Mouse (Mus musculus) intestine, embryonic 14.5 days (tissue): ENCODE results near the gene Nav3. TPM values are rescaled to one million over a fixed set of nuclear protein-coding genes. Genes with fewer than 3 reads are reported as not detected.
"Not testable (repeated sequence)": the region's sequence is repeated elsewhere in the genome, so short reads cannot be mapped to it uniquely, and the experiment has no call there.

Experiments used
- ATAC-seq: fragments of 200-750 bp; cut with Nextera tagmentation; replicated peaks from 2 replicates; pipeline ENCODE4 v1.8.0; 2017; ENCODE audit warnings: low read depth, moderate number of reproducible peaks, moderate TSS enrichment, moderate library complexity; ENCODE audit not compliant: low FRiP score, low TSS enrichment
- DNase-seq: peaks from one replicate; pipeline ENCODE4 v3.0.0-alpha.2; 2018; ENCODE audit warnings: low spot score
- H3K27ac ChIP-seq: fragments of 300-500 bp; sonication (generic); 2 replicates; pipeline ENCODE4 v1.5.1; 2014; ENCODE audit warnings: low read depth, mild to moderate bottlenecking, control low read depth
- H3K27me3 ChIP-seq: fragments of 300-500 bp; sonication (generic); replicated peaks from 2 replicates; pipeline ENCODE4 v1.6.1; 2014; ENCODE audit warnings: low read length, control low read depth; ENCODE audit not compliant: control insufficient read depth, insufficient read depth
- H3K36me3 ChIP-seq: fragments of 300-500 bp; sonication (generic); 2 replicates; pipeline ENCODE4 v1.6.1; 2014; ENCODE audit warnings: low read length, control low read depth; ENCODE audit not compliant: control insufficient read depth, insufficient read depth
- H3K4me1 ChIP-seq: fragments of 300-500 bp; sonication (generic); replicated peaks from 2 replicates; pipeline ENCODE4 v1.6.1; 2014; ENCODE audit warnings: low read length, control low read depth, mixed read lengths; ENCODE audit not compliant: control insufficient read depth, insufficient read depth
- H3K4me2 ChIP-seq: fragments of 300-500 bp; sonication (generic); 2 replicates; pipeline ENCODE4 v1.6.1; 2014; ENCODE audit warnings: low read length
- H3K4me3 ChIP-seq: fragments of 300-500 bp; sonication (generic); 2 replicates; pipeline ENCODE4 v1.5.1; 2014; ENCODE audit warnings: low read depth, low read length, control low read depth, mixed read lengths
- H3K9ac ChIP-seq: fragments of 300-500 bp; sonication (generic); 2 replicates; pipeline ENCODE4 v1.6.1; 2014; ENCODE audit warnings: mild to moderate bottlenecking, low read length
- H3K9me3 ChIP-seq: fragments of 300-500 bp; sonication (generic); 2 replicates; pipeline ENCODE4 v1.6.1; 2016; ENCODE audit warnings: low read length, control low read depth; ENCODE audit not compliant: control insufficient read depth
- WGBS: fragments of 180-500 bp; shearing (Covaris S2); extraction: QIAGEN DNeasy Blood & Tissue Kit; methylation state at CpG from one replicate; pipeline ENCODE4 v1.1.7; 2014; 5-methylcytosine and 5-hydroxymethylcytosine counted together
- polyA plus RNA-seq: library from polyadenylated mRNA; unstranded; fragments of >200 nt; fragmentation: Nextera tagmentation; extraction: Ambion mirVana; gene quantifications from 2 replicates; pipeline ENCODE4 v1.2.1, GENCODE M21; 2014

Gene Nav3
- polyA plus RNA-seq, 1 experiment from 2014 or later, result 2.5 TPM

- ATAC-seq (no peak), DNase-seq (no peak)
- Histone ChIP-seq H3K4me2 (no peak overlapping the region), H3K9ac (no peak overlapping the region), H3K27ac (no peak overlapping the region), H3K4me3 (no peak overlapping the region), H3K4me1 (no peaks in the 10 kb centered on the region), H3K9me3 (no peaks in the 10 kb centered on the region), H3K36me3 (no peaks in the 10 kb centered on the region), H3K27me3 (no peaks in the 10 kb centered on the region)
- WGBS, result 85% methylated on average over 7 of the region's 7 CpGs
Measured at GRCm38 (mm10) chr10:110034582-110035099, 421.4 kb downstream of the Nav3 start.

DNA sequence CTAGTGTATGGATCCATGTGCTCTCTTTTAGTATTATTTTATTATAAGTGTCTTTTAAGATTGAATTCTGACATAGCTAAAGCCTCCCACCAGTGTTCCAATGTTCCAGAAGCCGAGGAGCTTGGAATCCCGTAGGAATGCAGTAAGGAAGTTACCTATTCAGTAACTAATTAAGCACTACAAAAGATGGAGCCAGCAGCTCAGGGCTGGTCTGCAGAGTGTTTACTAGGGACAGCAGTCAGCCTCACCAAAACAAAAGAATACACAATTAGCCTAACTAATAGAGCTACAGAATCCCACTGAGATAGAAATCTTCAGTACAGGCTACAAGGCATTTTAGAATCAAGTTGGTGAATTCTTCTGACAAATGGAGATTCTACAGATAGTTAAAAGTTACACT is 431.1 kb downstream of the Nav3 start:
- WGBS, result 77% methylated on average over 2 of the region's 2 CpGs
- not testable (repeated sequence) for DNase-seq

DNA sequence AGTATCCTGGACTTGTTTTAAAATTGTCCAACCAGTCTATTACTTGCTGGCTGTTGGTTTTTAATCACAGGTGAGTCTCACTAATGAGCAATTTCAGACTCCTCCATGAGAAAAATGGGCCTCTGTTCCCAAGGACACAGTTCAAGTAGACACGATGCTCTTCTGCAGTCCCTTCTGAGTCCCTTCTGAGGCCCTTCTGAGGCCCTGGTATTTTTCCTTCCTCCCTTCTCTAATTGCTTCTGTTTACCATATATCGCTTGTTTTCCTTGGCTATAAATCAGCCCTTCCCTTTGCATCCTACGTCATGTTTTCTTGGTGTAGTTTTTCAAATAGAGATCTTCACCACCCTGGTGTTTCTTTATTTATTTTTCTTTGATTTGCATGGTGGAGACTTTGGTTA is 433.9 kb downstream of the Nav3 start:
- Histone ChIP-seq H3K4me3 (no peak overlapping the region), H3K4me1 (no peaks in the 10 kb centered on the region), H3K36me3 (no peaks in the 10 kb centered on the region), H3K9ac (no peak overlapping the region), H3K27me3 (no peaks in the 10 kb centered on the region), H3K9me3 (no peaks in the 10 kb centered on the region), H3K4me2 (no peak overlapping the region), H3K27ac (no peak overlapping the region)
- DNase-seq, result no peak
- 68% methylated on average over 3 of the region's 3 CpGs for WGBS
- ATAC-seq, result no peak

More for the DNA sequence above, 431.1 kb downstream of the Nav3 start:
- H3K9ac ChIP-seq, ATAC-seq, H3K4me3 ChIP-seq, H3K27me3 ChIP-seq, H3K9me3 ChIP-seq, H3K36me3 ChIP-seq, H3K4me2 ChIP-seq, H3K4me1 ChIP-seq, H3K27ac ChIP-seq: not testable (repeated sequence)

DNA sequence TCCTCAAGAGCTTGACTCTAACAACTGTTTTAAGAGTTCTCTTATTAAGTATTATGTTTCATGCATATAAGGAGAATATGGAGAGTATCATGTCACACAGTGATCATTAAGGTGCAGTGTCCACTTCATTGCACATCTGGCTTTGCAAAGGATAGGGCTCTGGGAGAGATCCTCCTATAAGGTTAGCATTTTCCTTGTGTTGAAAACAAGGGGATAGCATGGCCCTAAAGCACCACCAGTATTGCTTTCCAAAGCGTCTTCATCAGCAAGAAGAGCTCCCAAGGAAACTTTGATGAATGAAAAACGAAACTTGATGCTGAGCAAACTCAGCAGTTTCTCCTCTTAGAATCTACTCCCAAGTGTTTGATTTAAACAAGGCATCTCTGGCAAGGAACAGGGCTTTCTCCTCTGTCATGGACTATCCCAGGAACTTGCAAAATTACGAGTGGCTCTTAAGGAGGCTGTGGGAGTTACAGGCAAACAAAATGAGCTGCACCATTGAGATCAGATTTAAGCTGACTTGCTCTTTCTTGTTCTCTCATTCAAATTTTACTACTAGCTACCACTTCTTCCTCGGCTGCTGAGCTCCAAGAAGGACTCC is 436.6 kb downstream of the Nav3 start:
- Histone ChIP-seq H3K4me3 (no peak overlapping the region), H3K4me2 (no peak overlapping the region), H3K9ac (no peak overlapping the region), H3K4me1 (no peaks in the 10 kb centered on the region), H3K27me3 (no peaks in the 10 kb centered on the region), H3K27ac (no peak overlapping the region), H3K9me3 (no peaks in the 10 kb centered on the region), H3K36me3 (no peaks in the 10 kb centered on the region)
- ATAC-seq (no peak), DNase-seq (no peak)
- 57% methylated on average over 4 of the region's 4 CpGs for WGBS

- not testable (repeated sequence) for H3K36me3 ChIP-seq, H3K27ac ChIP-seq, DNase-seq, H3K4me2 ChIP-seq, H3K4me3 ChIP-seq, H3K27me3 ChIP-seq, H3K9ac ChIP-seq, H3K9me3 ChIP-seq, ATAC-seq, H3K4me1 ChIP-seq
- WGBS, result 77% methylated on average over 5 of the region's 5 CpGs
Measured at GRCm38 (mm10) chr10:110001328-110001727, 454.7 kb downstream of the Nav3 start.

DNA sequence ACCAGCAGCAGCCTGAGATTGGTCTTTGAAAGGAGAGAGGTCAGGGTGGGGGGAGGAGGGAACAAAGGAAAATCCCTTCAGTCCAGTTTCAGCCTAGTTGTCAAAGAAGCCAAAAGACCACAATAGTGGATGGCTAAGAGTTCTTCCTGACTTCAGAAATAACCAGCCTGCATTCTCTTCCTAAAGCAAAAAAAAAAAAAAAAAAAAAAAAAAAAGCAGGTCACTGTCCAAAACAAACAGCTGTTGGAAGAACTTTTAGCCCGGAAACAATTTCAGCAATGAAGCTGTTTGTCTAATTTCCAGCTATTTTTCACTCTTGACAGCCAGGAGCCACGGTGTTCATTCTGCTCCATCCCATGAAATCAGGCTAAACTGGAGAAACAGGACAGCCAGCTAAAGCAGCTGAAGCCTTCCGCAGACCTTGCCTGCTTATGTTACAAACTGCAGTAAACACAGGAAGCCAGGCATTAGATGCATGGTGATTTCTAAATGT is 455.2 kb downstream of the Nav3 start:
- no peaks in the 10 kb centered on the region for H3K9me3 ChIP-seq
- no peak overlapping the region for H3K4me3 ChIP-seq
- 0 out of 2 replicates have a peak, but pooled peaks cover 4% of the 10 kb centered on the region for H3K4me1 ChIP-seq
- no peak for DNase-seq
- 11% methylated on average over 3 of the region's 3 CpGs for WGBS
- no peak overlapping the region for H3K9ac ChIP-seq
- 0 out of 2 replicates have a peak overlapping the region, but pooled peaks have one; percentile 23 for H3K27ac ChIP-seq
- H3K4me2 ChIP-seq, result no peak overlapping the region
- no peaks in the 10 kb centered on the region for H3K36me3 ChIP-seq
- H3K27me3 ChIP-seq, result no peaks in the 10 kb centered on the region
- no peak for ATAC-seq

DNA sequence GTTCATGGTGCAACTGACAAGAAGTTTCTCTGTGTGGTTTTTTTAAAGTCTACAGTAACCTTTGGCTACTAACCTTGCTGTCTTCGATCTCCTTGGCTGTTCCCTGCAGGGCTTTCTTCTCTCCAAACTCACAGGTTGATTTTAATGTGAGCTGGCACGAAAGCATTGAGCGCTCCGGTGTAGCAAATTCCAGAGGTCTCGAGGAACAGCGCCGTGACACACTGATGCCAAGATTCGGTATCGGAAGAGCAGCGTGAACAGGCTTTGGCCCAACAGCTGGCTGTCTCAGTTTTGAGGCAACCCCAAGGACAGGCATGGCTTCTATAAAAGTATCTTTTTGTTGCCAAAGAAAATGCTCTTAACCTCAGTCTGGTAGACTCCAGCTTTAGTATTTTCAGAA is 456.1 kb downstream of the Nav3 start:
- H3K4me1 ChIP-seq, result 0 out of 2 replicates have a peak, but pooled peaks cover 4% of the 10 kb centered on the region
- no peak for DNase-seq
- no peak overlapping the region for H3K9ac ChIP-seq
- peak overlapping the region; percentile 6; the same call in 1 of the 2 replicates for H3K4me2 ChIP-seq
- no peaks in the 10 kb centered on the region for H3K27me3 ChIP-seq
- ATAC-seq, result no peak
- no peak overlapping the region for H3K4me3 ChIP-seq
- no peak overlapping the region for H3K27ac ChIP-seq
- WGBS, result 77% methylated on average over 10 of the region's 10 CpGs
- no peaks in the 10 kb centered on the region for H3K9me3 ChIP-seq
- H3K36me3 ChIP-seq, result no peaks in the 10 kb centered on the region

DNA sequence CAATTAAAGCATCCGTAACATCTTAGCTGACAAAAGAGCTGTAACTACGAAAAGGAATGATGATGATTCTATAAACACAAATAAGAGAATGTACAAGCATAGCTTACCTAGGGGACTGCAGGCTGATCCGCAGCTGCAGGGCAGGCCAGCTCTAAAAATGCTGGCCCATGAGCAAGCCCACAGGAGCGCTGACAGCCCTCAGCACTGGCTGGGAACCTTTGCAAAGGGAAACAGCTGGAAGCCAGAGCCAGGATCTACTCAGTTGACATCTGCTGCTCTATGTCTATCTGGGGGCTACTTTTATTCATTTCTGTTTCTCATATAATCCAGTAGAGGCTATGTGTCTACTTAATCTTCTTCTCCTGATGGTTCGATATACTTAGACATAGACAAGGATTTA is 461.7 kb downstream of the Nav3 start:
- no peaks in the 10 kb centered on the region for H3K36me3 ChIP-seq
- WGBS, result 72% methylated on average over 5 of the region's 5 CpGs

More for the DNA sequence above, 461.7 kb downstream of the Nav3 start:
- no peak overlapping the region for H3K4me2 ChIP-seq
- no peak overlapping the region for H3K4me3 ChIP-seq
- no peak overlapping the region for H3K9ac ChIP-seq
- H3K9me3 ChIP-seq, result no peaks in the 10 kb centered on the region
- H3K4me1 ChIP-seq, result no peaks in the 10 kb centered on the region
- DNase-seq (no peak), ATAC-seq (no peak)
- no peak overlapping the region for H3K27ac ChIP-seq
- no peaks in the 10 kb centered on the region for H3K27me3 ChIP-seq
